Mouse (Mus musculus): ENCODE results near the gene Sdhb. TPM values are rescaled to one million over a fixed set of nuclear protein-coding genes. Genes with fewer than 3 reads are reported as not detected.

Gene Sdhb
- polyA plus RNA-seq, 1 experiment from 2014 or later = 456 TPM

- ATAC-seq (ENCODE audit: low FRiP score, low TSS enrichment) (no peak), DNase-seq (no peak)
- no peak overlapping the region for H3K4me2 ChIP-seq (ENCODE audit: low read length)
- no peak overlapping the region for H3K9ac ChIP-seq (replicated peaks; ENCODE audit: low read length)
- no peak overlapping the region for H3K4me3 ChIP-seq (replicated peaks; ENCODE audit: low read depth, low read length)
- WGBS = 84% methylated on average over 5 of the region's 5 CpGs
- H3K27me3 ChIP-seq (ENCODE audit: control insufficient read depth, insufficient read depth, low read length) = no peaks in the 10 kb centered on the region
- no peak overlapping the region for H3K27ac ChIP-seq (replicated peaks; ENCODE audit: low read depth, low read length)
- no peaks in the 10 kb centered on the region for H3K36me3 ChIP-seq (ENCODE audit: control insufficient read depth, insufficient read depth, low read length)
- no peaks in the 10 kb centered on the region for H3K9me3 ChIP-seq (ENCODE audit: control insufficient read depth, low read length)
- H3K4me1 ChIP-seq (ENCODE audit: control insufficient read depth, insufficient read depth, low read length) = no peaks in the 10 kb centered on the region
Measured at GRCm38 (mm10) chr4:140944961-140945442, 16.0 kb upstream of the Sdhb start.

GRCm38 (mm10) chr4:140945571-140945970 is 15.4 kb upstream of the Sdhb start:
- no peaks in the 10 kb centered on the region for H3K4me1 ChIP-seq (ENCODE audit: control insufficient read depth, insufficient read depth, low read length)
- DNase-seq (no peak), ATAC-seq (ENCODE audit: low FRiP score, low TSS enrichment) (no peak)
- no peaks in the 10 kb centered on the region for H3K36me3 ChIP-seq (ENCODE audit: control insufficient read depth, insufficient read depth, low read length)
- no peaks in the 10 kb centered on the region for H3K9me3 ChIP-seq (ENCODE audit: control insufficient read depth, low read length)
- WGBS = 92% methylated on average over 4 of the region's 4 CpGs
- no peak overlapping the region for H3K27ac ChIP-seq (replicated peaks; ENCODE audit: low read depth, low read length)
- no peak overlapping the region for H3K4me3 ChIP-seq (replicated peaks; ENCODE audit: low read depth, low read length)
- no peak overlapping the region for H3K4me2 ChIP-seq (ENCODE audit: low read length)
- no peak overlapping the region for H3K9ac ChIP-seq (replicated peaks; ENCODE audit: low read length)
- H3K27me3 ChIP-seq (ENCODE audit: control insufficient read depth, insufficient read depth, low read length) = no peaks in the 10 kb centered on the region

- Histone ChIP-seq H3K4me3 (replicated peaks; ENCODE audit: low read depth, low read length) (no peak overlapping the region), H3K27me3 (ENCODE audit: control insufficient read depth, insufficient read depth, low read length) (no peaks in the 10 kb centered on the region), H3K36me3 (ENCODE audit: control insufficient read depth, insufficient read depth, low read length) (no peaks in the 10 kb centered on the region), H3K27ac (replicated peaks; ENCODE audit: low read depth, low read length) (no peak overlapping the region), H3K4me2 (ENCODE audit: low read length) (no peak overlapping the region), H3K9ac (replicated peaks; ENCODE audit: low read length) (no peak overlapping the region), H3K9me3 (ENCODE audit: control insufficient read depth, low read length) (no peaks in the 10 kb centered on the region), H3K4me1 (ENCODE audit: control insufficient read depth, insufficient read depth, low read length) (no peaks in the 10 kb centered on the region)
- ATAC-seq (ENCODE audit: low FRiP score, low TSS enrichment) = no peak
- DNase-seq = no peak
- WGBS = 82% methylated on average over 4 of the region's 4 CpGs
Measured at GRCm38 (mm10) chr4:140946048-140946447, 15.0 kb upstream of the Sdhb start.

- no peak overlapping the region for H3K4me2 ChIP-seq (ENCODE audit: low read length)
- no peaks in the 10 kb centered on the region for H3K9me3 ChIP-seq (ENCODE audit: control insufficient read depth, low read length)
- H3K36me3 ChIP-seq (ENCODE audit: control insufficient read depth, insufficient read depth, low read length) = no peaks in the 10 kb centered on the region
- no peak for DNase-seq
- H3K4me3 ChIP-seq (replicated peaks; ENCODE audit: low read depth, low read length) = no peak overlapping the region
- no peak overlapping the region for H3K9ac ChIP-seq (replicated peaks; ENCODE audit: low read length)
- 79% methylated on average over 14 of the region's 14 CpGs for WGBS
- H3K4me1 ChIP-seq (ENCODE audit: control insufficient read depth, insufficient read depth, low read length) = no peaks in the 10 kb centered on the region
- no peak for ATAC-seq (ENCODE audit: low FRiP score, low TSS enrichment)
- no peaks in the 10 kb centered on the region for H3K27me3 ChIP-seq (ENCODE audit: control insufficient read depth, insufficient read depth, low read length)
- H3K27ac ChIP-seq (replicated peaks; ENCODE audit: low read depth, low read length) = no peak overlapping the region
Measured at GRCm38 (mm10) chr4:140946580-140947205, 14.3 kb upstream of the Sdhb start.

- 83% methylated on average over 12 of the region's 12 CpGs for WGBS
- ATAC-seq (ENCODE audit: low FRiP score, low TSS enrichment) (no peak), DNase-seq (no peak)
- H3K9ac ChIP-seq (replicated peaks; ENCODE audit: low read length) = no peak overlapping the region
- no peak overlapping the region for H3K4me3 ChIP-seq (replicated peaks; ENCODE audit: low read depth, low read length)
- H3K27ac ChIP-seq (replicated peaks; ENCODE audit: low read depth, low read length) = no peak overlapping the region
- H3K27me3 ChIP-seq (ENCODE audit: control insufficient read depth, insufficient read depth, low read length) = no peaks in the 10 kb centered on the region
- H3K4me1 ChIP-seq (ENCODE audit: control insufficient read depth, insufficient read depth, low read length) = no peaks in the 10 kb centered on the region
- H3K4me2 ChIP-seq (ENCODE audit: low read length) = no peak overlapping the region
- no peaks in the 10 kb centered on the region for H3K36me3 ChIP-seq (ENCODE audit: control insufficient read depth, insufficient read depth, low read length)
- no peaks in the 10 kb centered on the region for H3K9me3 ChIP-seq (ENCODE audit: control insufficient read depth, low read length)
Measured at GRCm38 (mm10) chr4:140947487-140948440, 13.2 kb upstream of the Sdhb start.

- Histone ChIP-seq H3K27me3 (ENCODE audit: control insufficient read depth, insufficient read depth, low read length) (no peaks in the 10 kb centered on the region), H3K27ac (replicated peaks; ENCODE audit: low read depth, low read length) (no peak overlapping the region), H3K9me3 (ENCODE audit: control insufficient read depth, low read length) (no peaks in the 10 kb centered on the region), H3K4me2 (ENCODE audit: low read length) (no peak overlapping the region), H3K36me3 (ENCODE audit: control insufficient read depth, insufficient read depth, low read length) (no peaks in the 10 kb centered on the region), H3K4me1 (ENCODE audit: control insufficient read depth, insufficient read depth, low read length) (no peaks in the 10 kb centered on the region), H3K9ac (replicated peaks; ENCODE audit: low read length) (no peak overlapping the region), H3K4me3 (replicated peaks; ENCODE audit: low read depth, low read length) (no peak overlapping the region)
- ATAC-seq (ENCODE audit: low FRiP score, low TSS enrichment) (no peak), DNase-seq (no peak)
- WGBS = 85% methylated on average over 6 of the region's 6 CpGs
Measured at GRCm38 (mm10) chr4:140948481-140948880, 12.5 kb upstream of the Sdhb start.

- no peaks in the 10 kb centered on the region for H3K27me3 ChIP-seq (ENCODE audit: control insufficient read depth, insufficient read depth, low read length)
- H3K9ac ChIP-seq (replicated peaks; ENCODE audit: low read length) = no peak overlapping the region
- H3K27ac ChIP-seq (replicated peaks; ENCODE audit: low read depth, low read length) = no peak overlapping the region
- ATAC-seq (ENCODE audit: low FRiP score, low TSS enrichment) = no peak
- H3K4me2 ChIP-seq (ENCODE audit: low read length) = no peak overlapping the region
- no peaks in the 10 kb centered on the region for H3K4me1 ChIP-seq (ENCODE audit: control insufficient read depth, insufficient read depth, low read length)
- WGBS = 78% methylated on average over 8 of the region's 8 CpGs
- DNase-seq = no peak
- H3K9me3 ChIP-seq (ENCODE audit: control insufficient read depth, low read length) = no peaks in the 10 kb centered on the region
- no peaks in the 10 kb centered on the region for H3K36me3 ChIP-seq (ENCODE audit: control insufficient read depth, insufficient read depth, low read length)
- no peak overlapping the region for H3K4me3 ChIP-seq (replicated peaks; ENCODE audit: low read depth, low read length)
Measured at GRCm38 (mm10) chr4:140949052-140949451, 12.0 kb upstream of the Sdhb start.

- Histone ChIP-seq H3K27ac (replicated peaks; ENCODE audit: low read depth, low read length) (no peak overlapping the region), H3K27me3 (ENCODE audit: control insufficient read depth, insufficient read depth, low read length) (no peaks in the 10 kb centered on the region), H3K4me1 (ENCODE audit: control insufficient read depth, insufficient read depth, low read length) (no peaks in the 10 kb centered on the region), H3K9me3 (ENCODE audit: control insufficient read depth, low read length) (no peaks in the 10 kb centered on the region), H3K4me2 (ENCODE audit: low read length) (no peak overlapping the region), H3K9ac (replicated peaks; ENCODE audit: low read length) (no peak overlapping the region), H3K36me3 (ENCODE audit: control insufficient read depth, insufficient read depth, low read length) (no peaks in the 10 kb centered on the region), H3K4me3 (replicated peaks; ENCODE audit: low read depth, low read length) (no peak overlapping the region)
- DNase-seq = no peak
- 92% methylated on average over 16 of the region's 16 CpGs for WGBS
- no peak for ATAC-seq (ENCODE audit: low FRiP score, low TSS enrichment)
Measured at GRCm38 (mm10) chr4:140949616-140950015, 11.4 kb upstream of the Sdhb start.

Data from midbrain, embryonic 14.5 days (tissue).